Mouse (Mus musculus): ENCODE results near the gene Mok. TPM values are rescaled to one million over a fixed set of nuclear protein-coding genes. Genes with fewer than 3 reads are reported as not detected.
A peak's percentile ranks its signal among the peaks of the same experiment; 100 is the strongest.

Mok gene
- polyA plus RNA-seq, 1 experiment from 2014 or later: 12.1 TPM

- Histone ChIP-seq H3K4me1 (replicated peaks) (no peaks in the 10 kb centered on the region), H3K27ac (no peak overlapping the region), H3K9me3 (no peaks in the 10 kb centered on the region), H3K27me3 (no peaks in the 10 kb centered on the region), H3K36me3 (no peaks in the 10 kb centered on the region), H3K9ac (replicated peaks) (no peak overlapping the region), H3K4me3 (replicated peaks) (no peak overlapping the region), H3K4me2 (replicated peaks) (no peak overlapping the region)
- whole genome bisulfite sequencing: 94% methylated on average over 7 of the region's 7 CpGs
- no peak for ATAC-seq
These were observed 18.4 kb downstream of the Mok start for GRCm38 (mm10) chr12:110822366-110822765.

- Histone ChIP-seq H3K4me1 (replicated peaks) (no peaks in the 10 kb centered on the region), H3K4me3 (replicated peaks) (no peak overlapping the region), H3K4me2 (replicated peaks) (no peak overlapping the region), H3K9ac (replicated peaks) (no peak overlapping the region), H3K27ac (no peak overlapping the region), H3K36me3 (no peaks in the 10 kb centered on the region), H3K27me3 (no peaks in the 10 kb centered on the region), H3K9me3 (no peaks in the 10 kb centered on the region)
- 96% methylated on average over 2 of the region's 2 CpGs for WGBS
- ATAC-seq: no peak
These were observed 19.0 kb downstream of the Mok start for GRCm38 (mm10) chr12:110821787-110822186.

- no peaks in the 10 kb centered on the region for H3K4me1 ChIP-seq (replicated peaks)
- no peak for ATAC-seq
- 83% methylated on average over 8 of the region's 8 CpGs for WGBS
- no peaks in the 10 kb centered on the region for H3K36me3 ChIP-seq
- no peak overlapping the region for H3K4me3 ChIP-seq (replicated peaks)
- H3K9me3 ChIP-seq: no peaks in the 10 kb centered on the region
- no peaks in the 10 kb centered on the region for H3K27me3 ChIP-seq
- no peak overlapping the region for H3K9ac ChIP-seq (replicated peaks)
- no peak overlapping the region for H3K4me2 ChIP-seq (replicated peaks)
- no peak overlapping the region for H3K27ac ChIP-seq
These were observed 21.4 kb downstream of the Mok start for GRCm38 (mm10) chr12:110819367-110819766.

GRCm38 (mm10) chr12:110816833-110817232, 23.9 kb downstream of the Mok start:
- no peak for ATAC-seq
- Histone ChIP-seq H3K9ac (replicated peaks) (no peak overlapping the region), H3K4me2 (replicated peaks) (no peak overlapping the region), H3K9me3 (no peaks in the 10 kb centered on the region), H3K27ac (no peak overlapping the region), H3K27me3 (no peaks in the 10 kb centered on the region), H3K4me1 (replicated peaks) (no peaks in the 10 kb centered on the region), H3K4me3 (replicated peaks) (no peak overlapping the region), H3K36me3 (peaks cover 21% of the 10 kb centered on the region)
- WGBS: 94% methylated on average over 2 of the region's 2 CpGs

GRCm38 (mm10) chr12:110814924-110815323, 25.8 kb downstream of the Mok start:
- Histone ChIP-seq H3K36me3 (peaks cover 36% of the 10 kb centered on the region), H3K4me2 (replicated peaks) (no peak overlapping the region), H3K27me3 (no peaks in the 10 kb centered on the region), H3K4me3 (replicated peaks) (no peak overlapping the region), H3K9me3 (no peaks in the 10 kb centered on the region), H3K27ac (no peak overlapping the region), H3K9ac (replicated peaks) (no peak overlapping the region), H3K4me1 (replicated peaks) (no peaks in the 10 kb centered on the region)
- no peak for ATAC-seq
- WGBS: 85% methylated on average over 17 of the region's 17 CpGs

GRCm38 (mm10) chr12:110813624-110814023, 27.1 kb downstream of the Mok start:
- 96% methylated on average over 6 of the region's 6 CpGs for WGBS
- H3K9ac ChIP-seq (replicated peaks): no peak overlapping the region

GRCm38 (mm10) chr12:110813132-110813531, 27.6 kb downstream of the Mok start:
- Histone ChIP-seq H3K9ac (replicated peaks) (no peak overlapping the region), H3K4me1 (replicated peaks) (peaks cover 8% of the 10 kb centered on the region), H3K27ac (no peak overlapping the region), H3K36me3 (peaks cover 44% of the 10 kb centered on the region), H3K27me3 (no peaks in the 10 kb centered on the region), H3K9me3 (no peaks in the 10 kb centered on the region), H3K4me3 (replicated peaks) (no peak overlapping the region), H3K4me2 (replicated peaks) (no peak overlapping the region)
- no peak for ATAC-seq
- 95% methylated on average over 9 of the region's 9 CpGs for WGBS

More at GRCm38 (mm10) chr12:110813624-110814023, 27.1 kb downstream of the Mok start:
- Histone ChIP-seq H3K27me3 (no peaks in the 10 kb centered on the region), H3K4me2 (replicated peaks) (no peak overlapping the region), H3K4me1 (replicated peaks) (peaks cover 3% of the 10 kb centered on the region), H3K4me3 (replicated peaks) (no peak overlapping the region), H3K27ac (no peak overlapping the region), H3K9me3 (no peaks in the 10 kb centered on the region), H3K36me3 (peaks cover 44% of the 10 kb centered on the region)
- ATAC-seq: no peak

GRCm38 (mm10) chr12:110808848-110809247, 31.9 kb downstream of the Mok start:
- no peak overlapping the region for H3K4me3 ChIP-seq (replicated peaks)
- no peaks in the 10 kb centered on the region for H3K9me3 ChIP-seq
- peaks cover 25% of the 10 kb centered on the region for H3K4me1 ChIP-seq (replicated peaks)
- H3K27me3 ChIP-seq: no peaks in the 10 kb centered on the region
- 74% methylated on average over 5 of the region's 5 CpGs for WGBS
- H3K36me3 ChIP-seq: peaks cover 60% of the 10 kb centered on the region
- ATAC-seq: no peak
- H3K27ac ChIP-seq: no peak overlapping the region
- no peak overlapping the region for H3K4me2 ChIP-seq (replicated peaks)
- H3K9ac ChIP-seq (replicated peaks): no peak overlapping the region

- Histone ChIP-seq H3K36me3 (peaks cover 56% of the 10 kb centered on the region), H3K27ac (no peak overlapping the region), H3K27me3 (no peaks in the 10 kb centered on the region), H3K9ac (replicated peaks) (no peak overlapping the region), H3K9me3 (no peaks in the 10 kb centered on the region), H3K4me3 (replicated peaks) (no peak overlapping the region), H3K4me1 (replicated peaks) (peaks cover 27% of the 10 kb centered on the region), H3K4me2 (replicated peaks) (no peak overlapping the region)
- WGBS: 15% methylated on average over 10 of the region's 10 CpGs
- ATAC-seq: 0 out of 2 replicates have a peak, but pooled peaks have one; percentile 47
These were observed 32.3 kb downstream of the Mok start for GRCm38 (mm10) chr12:110808430-110808829.

- ATAC-seq: no peak
- Histone ChIP-seq H3K4me2 (replicated peaks) (no peak overlapping the region), H3K9me3 (no peaks in the 10 kb centered on the region), H3K4me3 (replicated peaks) (no peak overlapping the region), H3K4me1 (replicated peaks) (peaks cover 34% of the 10 kb centered on the region), H3K9ac (replicated peaks) (no peak overlapping the region), H3K27ac (no peak overlapping the region), H3K36me3 (peaks cover 46% of the 10 kb centered on the region; the same call in 1 of the 2 replicates), H3K27me3 (no peaks in the 10 kb centered on the region)
- 73% methylated on average over 3 of the region's 3 CpGs for WGBS
These were observed 34.3 kb downstream of the Mok start for GRCm38 (mm10) chr12:110806301-110806970.

GRCm38 (mm10) chr12:110804261-110804660, 36.5 kb downstream of the Mok start:
- peak; percentile 63; the same call in 1 of the 2 replicates for ATAC-seq

GRCm38 (mm10) chr12:110802674-110803297, 38.0 kb downstream of the Mok start:
- Histone ChIP-seq H3K9me3 (no peaks in the 10 kb centered on the region), H3K4me1 (replicated peaks) (peaks cover 23% of the 10 kb centered on the region), H3K27me3 (no peaks in the 10 kb centered on the region), H3K36me3 (peaks cover 23% of the 10 kb centered on the region; the same call in 1 of the 2 replicates), H3K4me2 (replicated peaks) (no peak overlapping the region), H3K9ac (replicated peaks) (peak overlapping the region; percentile 39), H3K4me3 (replicated peaks) (no peak overlapping the region), H3K27ac (no peak overlapping the region)
- 92% methylated on average over 5 of the region's 5 CpGs for WGBS
- ATAC-seq: no peak

More at GRCm38 (mm10) chr12:110804261-110804660, 36.5 kb downstream of the Mok start:
- WGBS: 22% methylated on average over 10 of the region's 10 CpGs
- Histone ChIP-seq H3K27ac (no peak overlapping the region), H3K9ac (replicated peaks) (no peak overlapping the region), H3K9me3 (no peaks in the 10 kb centered on the region), H3K4me1 (replicated peaks) (peaks cover 34% of the 10 kb centered on the region), H3K4me2 (replicated peaks) (no peak overlapping the region), H3K36me3 (peaks cover 29% of the 10 kb centered on the region; the same call in 1 of the 2 replicates), H3K27me3 (no peaks in the 10 kb centered on the region), H3K4me3 (replicated peaks) (no peak overlapping the region)
